Mouse (Mus musculus): ENCODE measurements around the gene Krtcap2. TPM values are rescaled to one million over a fixed set of nuclear protein-coding genes. Genes with fewer than 3 reads are reported as not detected.
"Not testable (repeated sequence)": the region's sequence is repeated elsewhere in the genome, so short reads cannot be mapped to it uniquely, and the experiment has no call there.

Krtcap2 gene
- polyA plus RNA-seq, 1 experiment from 2014 or later: 30.5 TPM

- Histone ChIP-seq H3K79me2 (ENCODE audit: inconsistent target) (peaks cover 16% of the 10 kb centered on the region), H3K36me3 (ENCODE audit: inconsistent target) (no peaks in the 10 kb centered on the region; the same call in 1 of the 2 replicates), H3K4me3 (ENCODE audit: inconsistent target) (peak within 1 kb of the TSS; percentile 14), H3K27ac (no peak within 1 kb of the TSS)
- WGBS (ENCODE audit: missing documents): 9% methylated on average over 16 of the region's 19 CpGs
These were observed 30.9 kb upstream of the Krtcap2 start, which contains the start of gene Thbs3 for GRCm38 (mm10) chr3:89214681-89215411. Gene Thbs3, plus strand, starts transcription at chr3:89215180.

GRCm38 (mm10) chr3:89215853-89216252 is 29.9 kb upstream of the Krtcap2 start:
- Histone ChIP-seq H3K4me3 (ENCODE audit: inconsistent target) (no peak overlapping the region), H3K36me3 (ENCODE audit: inconsistent target) (no peaks in the 10 kb centered on the region), H3K27ac (no peak overlapping the region), H3K79me2 (ENCODE audit: inconsistent target) (peaks cover 16% of the 10 kb centered on the region)
- 3% methylated on average over 6 of the region's 6 CpGs for WGBS (ENCODE audit: missing documents)

GRCm38 (mm10) chr3:89216407-89216806 is 29.4 kb upstream of the Krtcap2 start:
- not testable (repeated sequence) for H3K4me3 ChIP-seq (ENCODE audit: inconsistent target); H3K27ac ChIP-seq; H3K36me3 ChIP-seq (ENCODE audit: inconsistent target)
- WGBS (ENCODE audit: missing documents): 80% methylated on average over 4 of the region's 7 CpGs
- peaks cover 16% of the 10 kb centered on the region for H3K79me2 ChIP-seq (ENCODE audit: inconsistent target)

- H3K4me3 ChIP-seq (ENCODE audit: inconsistent target): no peak overlapping the region
- no peak overlapping the region for H3K27ac ChIP-seq
- 100% methylated on average over 1 of the region's 1 CpGs for WGBS (ENCODE audit: missing documents)
- H3K36me3 ChIP-seq (ENCODE audit: inconsistent target): no peaks in the 10 kb centered on the region
- H3K79me2 ChIP-seq (ENCODE audit: inconsistent target): peaks cover 3% of the 10 kb centered on the region; the same call in 1 of the 2 replicates
These were observed 27.5 kb upstream of the Krtcap2 start for GRCm38 (mm10) chr3:89218271-89218670.

- Histone ChIP-seq H3K36me3 (ENCODE audit: inconsistent target) (no peaks in the 10 kb centered on the region), H3K4me3 (ENCODE audit: inconsistent target) (no peak overlapping the region), H3K27ac (no peak overlapping the region), H3K79me2 (ENCODE audit: inconsistent target) (no peaks in the 10 kb centered on the region)
- 58% methylated on average over 8 of the region's 8 CpGs for WGBS (ENCODE audit: missing documents)
These were observed 26.2 kb upstream of the Krtcap2 start for GRCm38 (mm10) chr3:89219546-89219945.

- H3K79me2 ChIP-seq (ENCODE audit: inconsistent target): no peaks in the 10 kb centered on the region
- H3K27ac ChIP-seq: no peak overlapping the region
- WGBS (ENCODE audit: missing documents): 96% methylated on average over 5 of the region's 5 CpGs
- H3K36me3 ChIP-seq (ENCODE audit: inconsistent target): no peaks in the 10 kb centered on the region
- no peak overlapping the region for H3K4me3 ChIP-seq (ENCODE audit: inconsistent target)
These were observed 24.6 kb upstream of the Krtcap2 start for GRCm38 (mm10) chr3:89221167-89221566.

- Histone ChIP-seq H3K36me3 (ENCODE audit: inconsistent target) (no peaks in the 10 kb centered on the region), H3K27ac (no peak overlapping the region), H3K79me2 (ENCODE audit: inconsistent target) (no peaks in the 10 kb centered on the region), H3K4me3 (ENCODE audit: inconsistent target) (no peak overlapping the region)
- WGBS (ENCODE audit: missing documents): 76% methylated on average over 11 of the region's 11 CpGs
These were observed 21.0 kb upstream of the Krtcap2 start for GRCm38 (mm10) chr3:89224796-89225195.

GRCm38 (mm10) chr3:89225321-89225815 is 20.4 kb upstream of the Krtcap2 start:
- Histone ChIP-seq H3K4me3 (ENCODE audit: inconsistent target) (no peak overlapping the region), H3K36me3 (ENCODE audit: inconsistent target) (no peaks in the 10 kb centered on the region), H3K27ac (no peak overlapping the region), H3K79me2 (ENCODE audit: inconsistent target) (no peaks in the 10 kb centered on the region)
- WGBS (ENCODE audit: missing documents): 92% methylated on average over 12 of the region's 12 CpGs

GRCm38 (mm10) chr3:89225918-89226317 is 19.8 kb upstream of the Krtcap2 start:
- H3K4me3 ChIP-seq (ENCODE audit: inconsistent target): no peak overlapping the region
- no peak overlapping the region for H3K27ac ChIP-seq
- H3K36me3 ChIP-seq (ENCODE audit: inconsistent target): no peaks in the 10 kb centered on the region
- WGBS (ENCODE audit: missing documents): 64% methylated on average over 4 of the region's 4 CpGs
- H3K79me2 ChIP-seq (ENCODE audit: inconsistent target): no peaks in the 10 kb centered on the region

- Histone ChIP-seq H3K4me3 (ENCODE audit: inconsistent target) (no peak overlapping the region), H3K36me3 (ENCODE audit: inconsistent target) (no peaks in the 10 kb centered on the region), H3K27ac (no peak overlapping the region), H3K79me2 (ENCODE audit: inconsistent target) (no peaks in the 10 kb centered on the region)
- 96% methylated on average over 11 of the region's 11 CpGs for WGBS (ENCODE audit: missing documents)
These were observed 19.4 kb upstream of the Krtcap2 start for GRCm38 (mm10) chr3:89226361-89226760.

GRCm38 (mm10) chr3:89226900-89227299 is 18.9 kb upstream of the Krtcap2 start, which contains the start of gene Mtx1:
Gene Mtx1, minus strand, starts transcription at chr3:89227088.
- Histone ChIP-seq H3K36me3 (ENCODE audit: inconsistent target) (no peaks in the 10 kb centered on the region), H3K4me3 (ENCODE audit: inconsistent target) (no peak within 1 kb of the TSS; the same call in 1 of the 2 replicates), H3K27ac (no peak within 1 kb of the TSS), H3K79me2 (ENCODE audit: inconsistent target) (no peaks in the 10 kb centered on the region)
- 26% methylated on average over 20 of the region's 21 CpGs for WGBS (ENCODE audit: missing documents)

- 15% methylated on average over 41 of the region's 41 CpGs for WGBS (ENCODE audit: missing documents)
- Histone ChIP-seq H3K27ac (no peak overlapping the region), H3K79me2 (ENCODE audit: inconsistent target) (no peaks in the 10 kb centered on the region), H3K36me3 (ENCODE audit: inconsistent target) (no peaks in the 10 kb centered on the region), H3K4me3 (ENCODE audit: inconsistent target) (peak overlapping the region; percentile 37; the same call in 1 of the 2 replicates)
These were observed 18.2 kb upstream of the Krtcap2 start for GRCm38 (mm10) chr3:89227307-89228179.

GRCm38 (mm10) chr3:89228180-89228549 is 17.6 kb upstream of the Krtcap2 start:
- Histone ChIP-seq H3K79me2 (ENCODE audit: inconsistent target) (no peaks in the 10 kb centered on the region), H3K36me3 (ENCODE audit: inconsistent target) (no peaks in the 10 kb centered on the region), H3K4me3 (ENCODE audit: inconsistent target) (peak overlapping the region; percentile 37), H3K27ac (no peak overlapping the region)
- 2% methylated on average over 20 of the region's 20 CpGs for WGBS (ENCODE audit: missing documents)

- no peaks in the 10 kb centered on the region for H3K36me3 ChIP-seq (ENCODE audit: inconsistent target)
- no peak within 1 kb of the TSS for H3K27ac ChIP-seq
- peak within 1 kb of the TSS; percentile 37 for H3K4me3 ChIP-seq (ENCODE audit: inconsistent target)
- WGBS (ENCODE audit: missing documents): 63% methylated on average over 10 of the region's 10 CpGs
- H3K79me2 ChIP-seq (ENCODE audit: inconsistent target): no peaks in the 10 kb centered on the region
These were observed 16.9 kb upstream of the Krtcap2 start, which contains the start of gene Muc1 for GRCm38 (mm10) chr3:89228836-89229235. Gene Muc1, plus strand, starts transcription at chr3:89229057.

GRCm38 (mm10) chr3:89229276-89229675 is 16.5 kb upstream of the Krtcap2 start:
- no peaks in the 10 kb centered on the region for H3K36me3 ChIP-seq (ENCODE audit: inconsistent target)
- WGBS (ENCODE audit: missing documents): 95% methylated on average over 4 of the region's 4 CpGs
- no peak overlapping the region for H3K27ac ChIP-seq
- no peaks in the 10 kb centered on the region for H3K79me2 ChIP-seq (ENCODE audit: inconsistent target)
- H3K4me3 ChIP-seq (ENCODE audit: inconsistent target): no peak overlapping the region
